Mouse (Mus musculus) myocyte (in vitro differentiated cells): ENCODE measurements around the gene Oprl1.

Experiments used
- CEBPB ChIP-seq: IDR thresholded peaks from 2 replicates; pipeline ENCODE4 v1.6.1; 2011; ENCODE audit warnings: mild to moderate bottlenecking, moderate library complexity; ENCODE audit not compliant: poor library complexity, insufficient read depth, severe bottlenecking
- E2F4 ChIP-seq: IDR thresholded peaks from one replicate; pipeline ENCODE4 v1.6.1; 2011; ENCODE audit warnings: mild to moderate bottlenecking, control low read depth, moderate library complexity; ENCODE audit not compliant: insufficient read depth
- MAX ChIP-seq: IDR thresholded peaks from one replicate; pipeline ENCODE4 v1.6.1; 2011; ENCODE audit warnings: low read depth, mild to moderate bottlenecking, control low read depth
- MYOD1 ChIP-seq, 3 experiments: IDR thresholded peaks; one replicate each; pipeline ENCODE4 v1.6.1; 2011; ENCODE audit warnings: control low read depth in 2 of 3, low read depth in 2 of 3, mild to moderate bottlenecking in 2 of 3, moderate library complexity in 1 of 3; ENCODE audit not compliant: insufficient read length in 2 of 3, control insufficient read depth in 1 of 3
- POLR2A ChIP-seq: IDR thresholded peaks from one replicate; pipeline ENCODE4 v1.6.1; 2011; ENCODE audit warnings: low read depth, mild to moderate bottlenecking, control low read depth, moderate library complexity; ENCODE audit not compliant: insufficient read length
- REST ChIP-seq: IDR thresholded peaks from one replicate; pipeline ENCODE4 v1.6.1; 2011; ENCODE audit warnings: mild to moderate bottlenecking, control low read depth, moderate library complexity; ENCODE audit not compliant: insufficient read depth, insufficient read length
- TCF12 ChIP-seq: IDR thresholded peaks from one replicate; pipeline ENCODE4 v1.6.1; 2011; ENCODE audit warnings: mild to moderate bottlenecking, control low read depth; ENCODE audit not compliant: poor library complexity, insufficient read depth, severe bottlenecking
- TCF3 ChIP-seq: IDR thresholded peaks from one replicate; pipeline ENCODE4 v1.6.1; 2011; ENCODE audit warnings: low read depth, control low read depth; ENCODE audit not compliant: insufficient read length
- USF1 ChIP-seq: IDR thresholded peaks from one replicate; pipeline ENCODE4 v1.6.1; 2011; ENCODE audit warnings: low read depth, mild to moderate bottlenecking, control low read depth, moderate library complexity

DNA sequence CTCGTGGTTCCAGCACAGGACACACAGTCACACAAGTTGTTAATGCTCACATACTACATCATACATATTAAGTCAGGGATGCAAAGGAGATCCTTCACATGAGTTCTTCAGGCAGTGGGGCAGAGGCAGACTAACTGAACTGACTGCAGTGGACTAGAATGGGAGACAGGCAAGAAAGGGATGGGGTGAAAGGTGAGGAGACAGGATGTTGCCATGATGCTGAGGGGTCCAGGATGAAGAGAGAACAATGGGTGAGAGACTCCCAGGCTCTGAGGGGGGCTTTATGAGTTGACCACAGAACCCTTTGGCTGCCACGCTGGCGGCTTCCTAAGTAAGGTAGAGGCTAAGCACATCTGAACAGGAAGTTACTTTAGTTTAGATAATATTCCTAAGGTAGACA, 20.2 kb upstream of the Oprl1 start:
- no peak for TF ChIP-seq TCF12
- TF ChIP-seq MYOD1 (IDR thresholded peaks at IDR 0.05; ENCODE audit: control insufficient read depth in 1 of 3, insufficient read length in 2 of 3, low read depth in 2 of 3), result no peak
- TF ChIP-seq TCF3, result no peak
- TF ChIP-seq CEBPB, result no peak
- TF ChIP-seq USF1, result no peak
- TF ChIP-seq MAX, result no peak
- no peak for TF ChIP-seq POLR2A
- no peak for TF ChIP-seq E2F4
- TF ChIP-seq REST, result no peak
